Mouse (Mus musculus): ENCODE results near the gene Osbpl3. TPM values are rescaled to one million over a fixed set of nuclear protein-coding genes. Genes with fewer than 3 reads are reported as not detected.
"Not testable (repeated sequence)": the region's sequence is repeated elsewhere in the genome, so short reads cannot be mapped to it uniquely, and the experiment has no call there.

The Osbpl3 gene
- polyA plus RNA-seq, 1 experiment: 26.1 TPM

DNA sequence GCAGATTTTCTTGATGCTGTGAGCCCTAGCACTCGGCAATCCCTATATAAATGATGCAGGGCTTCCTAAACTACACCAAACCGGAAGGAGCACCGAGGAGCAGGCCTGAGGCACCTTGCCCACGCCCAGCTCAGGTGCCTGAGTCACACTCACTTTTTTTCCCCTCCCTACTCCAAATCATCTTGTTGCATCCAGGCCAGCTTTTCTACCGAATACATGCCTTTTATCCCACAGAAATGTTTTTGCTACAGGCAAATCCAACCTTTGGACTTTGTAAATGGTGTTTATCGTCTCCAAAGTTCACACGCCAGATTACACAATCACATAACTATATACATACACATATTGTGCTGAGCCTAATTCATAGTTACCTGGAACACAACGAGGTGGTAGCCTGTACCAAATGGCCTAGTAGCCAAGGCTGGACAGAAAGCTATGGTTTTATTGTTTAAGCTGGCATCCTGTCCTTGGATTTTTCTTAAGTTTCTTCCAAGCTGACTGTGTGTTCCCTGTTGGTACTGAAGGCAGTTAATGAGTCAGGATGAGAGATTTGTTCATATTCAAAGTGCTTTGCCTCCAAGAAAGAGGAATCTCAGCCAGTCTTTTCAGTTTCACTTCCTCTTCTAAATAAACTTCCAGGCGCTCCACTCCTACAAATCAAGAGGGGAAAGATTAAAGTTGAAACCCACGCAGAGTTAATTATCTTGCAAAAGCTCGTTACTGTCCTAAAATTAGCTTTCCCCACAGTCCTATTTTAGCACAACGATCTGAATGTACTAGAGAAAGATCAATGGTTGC lies 1.7 kb upstream of the Osbpl3 start:
- Histone ChIP-seq H3K27ac (ENCODE audit: insufficient read depth, low read length) (no peak overlapping the region), H3K4me1 (ENCODE audit: control insufficient read depth, insufficient read depth, low read length) (peaks cover 5% of the 10 kb centered on the region; the same call in 1 of the 2 replicates), H3K4me3 (ENCODE audit: insufficient read depth, low read length) (no peak overlapping the region)
- TF ChIP-seq POLR2A (IDR thresholded peaks at IDR 0.05; ENCODE audit: extremely low read depth, insufficient read depth, low read length) (no peak), CTCF (IDR thresholded peaks at IDR 0.05; ENCODE audit: extremely low read depth, insufficient read depth, low read length) (no peak)

DNA sequence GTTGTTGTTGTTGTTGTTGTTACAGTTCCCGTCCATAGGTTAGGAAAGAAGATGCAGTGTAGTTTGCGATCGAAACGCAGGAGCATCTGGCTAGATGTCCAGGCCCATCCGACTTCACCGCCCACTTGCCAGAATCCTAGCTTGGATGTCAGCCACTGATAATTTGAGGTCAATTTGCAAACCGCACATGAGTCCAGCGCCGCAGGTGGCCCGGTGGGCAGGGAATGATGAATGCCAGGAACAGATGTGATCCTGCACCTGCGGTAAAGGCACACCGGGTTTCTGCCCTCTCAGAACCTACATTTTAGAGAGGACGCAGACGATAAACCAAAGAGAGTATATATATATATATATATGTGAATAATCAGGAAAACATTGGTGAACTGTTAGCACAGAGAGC lies 705 bp upstream of the Osbpl3 start:
- Histone ChIP-seq H3K27ac (ENCODE audit: insufficient read depth, low read length) (no peak overlapping the region), H3K4me1 (ENCODE audit: control insufficient read depth, insufficient read depth, low read length) (0 out of 2 replicates have a peak, but pooled peaks cover 3% of the 10 kb centered on the region), H3K4me3 (ENCODE audit: insufficient read depth, low read length) (no peak overlapping the region; the same call in 1 of the 2 replicates)
- TF ChIP-seq CTCF (IDR thresholded peaks at IDR 0.05; ENCODE audit: extremely low read depth, insufficient read depth, low read length) (no peak), POLR2A (IDR thresholded peaks at IDR 0.05; ENCODE audit: extremely low read depth, insufficient read depth, low read length) (no peak)

GRCm38 (mm10) chr6:50455102-50455828 lies 736 bp downstream of the Osbpl3 start:
- Histone ChIP-seq H3K27ac (ENCODE audit: insufficient read depth, low read length) (peak overlapping the region; percentile 45; the same call in 1 of the 2 replicates), H3K4me3 (ENCODE audit: insufficient read depth, low read length) (peak overlapping the region; percentile 84), H3K4me1 (ENCODE audit: control insufficient read depth, insufficient read depth, low read length) (0 out of 2 replicates have a peak, but pooled peaks cover 3% of the 10 kb centered on the region)
- TF ChIP-seq POLR2A (IDR thresholded peaks at IDR 0.05; ENCODE audit: extremely low read depth, insufficient read depth, low read length) (no peak), CTCF (IDR thresholded peaks at IDR 0.05; ENCODE audit: extremely low read depth, insufficient read depth, low read length) (no peak)

DNA sequence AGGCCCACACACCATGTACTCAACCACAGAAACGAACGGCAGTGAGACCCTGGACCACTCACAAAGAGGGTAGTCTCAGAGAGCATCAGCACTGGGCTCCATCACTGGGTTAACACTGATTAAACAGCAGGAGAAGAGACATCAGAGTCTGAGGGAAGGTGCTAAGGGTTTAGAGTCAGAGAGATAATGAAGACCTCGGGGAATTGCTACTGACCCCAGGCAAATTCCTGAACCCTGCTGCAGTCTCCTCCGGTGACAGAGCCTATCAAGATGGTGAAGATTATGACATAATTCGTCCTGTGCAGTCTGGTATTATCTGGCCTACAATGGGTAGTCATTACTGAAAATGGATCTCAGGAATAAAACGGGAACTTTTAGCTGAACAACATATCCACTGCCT lies 2.4 kb downstream of the Osbpl3 start:
- TF ChIP-seq POLR2A (IDR thresholded peaks at IDR 0.05; ENCODE audit: extremely low read depth, insufficient read depth, low read length) (no peak), CTCF (IDR thresholded peaks at IDR 0.05; ENCODE audit: extremely low read depth, insufficient read depth, low read length) (no peak)
- Histone ChIP-seq H3K27ac (ENCODE audit: insufficient read depth, low read length) (no peak overlapping the region), H3K4me3 (ENCODE audit: insufficient read depth, low read length) (peak overlapping the region; percentile 84)

DNA sequence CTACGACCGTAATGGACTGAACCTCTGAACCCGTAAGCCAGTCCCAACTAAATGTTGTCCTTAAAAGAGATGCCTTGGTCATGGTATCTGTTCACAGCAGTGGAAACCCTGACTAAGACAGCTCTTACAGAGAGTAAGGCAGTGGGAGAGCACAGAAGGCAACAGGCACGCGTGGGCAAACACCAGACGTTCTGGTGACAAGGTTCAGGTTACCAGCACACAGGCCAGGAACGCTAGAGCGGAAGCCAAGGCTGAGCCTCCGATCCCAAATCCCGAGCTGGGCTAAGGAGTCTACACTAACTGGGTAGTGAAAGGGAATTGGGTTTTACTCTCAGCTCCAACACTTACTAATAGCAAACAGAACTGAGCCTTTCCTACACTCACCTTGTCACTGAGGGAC lies 3.8 kb downstream of the Osbpl3 start:
- H3K27ac ChIP-seq (ENCODE audit: insufficient read depth, low read length): no peak overlapping the region
- peak overlapping the region; percentile 11; the same call in 1 of the 2 replicates for H3K4me3 ChIP-seq (ENCODE audit: insufficient read depth, low read length)
- TF ChIP-seq CTCF (IDR thresholded peaks at IDR 0.05; ENCODE audit: extremely low read depth, insufficient read depth, low read length) (no peak), POLR2A (IDR thresholded peaks at IDR 0.05; ENCODE audit: extremely low read depth, insufficient read depth, low read length) (no peak)
- no peaks in the 10 kb centered on the region for H3K4me1 ChIP-seq (ENCODE audit: control insufficient read depth, insufficient read depth, low read length)

More for the DNA sequence above, 2.4 kb downstream of the Osbpl3 start:
- 0 out of 2 replicates have a peak, but pooled peaks cover 3% of the 10 kb centered on the region for H3K4me1 ChIP-seq (ENCODE audit: control insufficient read depth, insufficient read depth, low read length)

DNA sequence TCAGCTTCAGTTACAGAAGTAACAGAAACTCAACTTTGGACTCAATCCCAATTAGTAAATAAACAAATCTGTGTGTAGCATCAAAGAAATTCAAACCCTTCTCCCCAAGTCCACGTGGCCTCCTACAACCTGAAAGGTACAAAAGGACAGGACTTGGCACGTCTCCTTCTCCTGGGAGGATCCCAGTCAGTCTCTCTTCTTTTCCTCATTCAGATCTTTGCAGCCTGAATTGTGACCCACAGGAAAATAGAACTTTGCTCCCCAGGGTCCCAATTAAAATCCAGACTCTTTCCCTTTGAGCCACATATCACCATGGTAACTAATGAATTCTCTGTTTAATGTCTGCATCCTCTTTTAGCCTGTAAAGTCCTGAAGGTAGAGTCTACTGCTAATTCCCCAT lies 10.4 kb downstream of the Osbpl3 start:
- Histone ChIP-seq H3K27ac (ENCODE audit: insufficient read depth, low read length) (no peak overlapping the region), H3K4me3 (ENCODE audit: insufficient read depth, low read length) (no peak overlapping the region), H3K4me1 (ENCODE audit: control insufficient read depth, insufficient read depth, low read length) (peaks cover 2% of the 10 kb centered on the region)
- no peak for TF ChIP-seq CTCF (IDR thresholded peaks at IDR 0.05; ENCODE audit: extremely low read depth, insufficient read depth, low read length)

- H3K27ac ChIP-seq (ENCODE audit: insufficient read depth, low read length): no peak overlapping the region
- H3K4me1 ChIP-seq (ENCODE audit: control insufficient read depth, insufficient read depth, low read length): peaks cover 4% of the 10 kb centered on the region
- TF ChIP-seq CTCF (IDR thresholded peaks at IDR 0.05; ENCODE audit: extremely low read depth, insufficient read depth, low read length): no peak
- no peak for TF ChIP-seq POLR2A (IDR thresholded peaks at IDR 0.05; ENCODE audit: extremely low read depth, insufficient read depth, low read length)
- no peak overlapping the region for H3K4me3 ChIP-seq (ENCODE audit: insufficient read depth, low read length)
Measured at GRCm38 (mm10) chr6:50440966-50441862, 14.8 kb downstream of the Osbpl3 start.

- TF ChIP-seq POLR2A (IDR thresholded peaks at IDR 0.05; ENCODE audit: extremely low read depth, insufficient read depth, low read length) (no peak), CTCF (IDR thresholded peaks at IDR 0.05; ENCODE audit: extremely low read depth, insufficient read depth, low read length) (no peak)
- Histone ChIP-seq H3K27ac (ENCODE audit: insufficient read depth, low read length) (no peak overlapping the region), H3K4me3 (ENCODE audit: insufficient read depth, low read length) (no peak overlapping the region), H3K4me1 (ENCODE audit: control insufficient read depth, insufficient read depth, low read length) (peaks cover 4% of the 10 kb centered on the region)
Measured at GRCm38 (mm10) chr6:50440197-50440596, 15.8 kb downstream of the Osbpl3 start.

GRCm38 (mm10) chr6:50438900-50439299 lies 17.1 kb downstream of the Osbpl3 start:
- not testable (repeated sequence) for H3K4me1 ChIP-seq (ENCODE audit: control insufficient read depth, insufficient read depth, low read length); H3K27ac ChIP-seq (ENCODE audit: insufficient read depth, low read length); H3K4me3 ChIP-seq (ENCODE audit: insufficient read depth, low read length)

Measured in cortical plate, adult 2 months (tissue).